In the genomic region with DNA sequence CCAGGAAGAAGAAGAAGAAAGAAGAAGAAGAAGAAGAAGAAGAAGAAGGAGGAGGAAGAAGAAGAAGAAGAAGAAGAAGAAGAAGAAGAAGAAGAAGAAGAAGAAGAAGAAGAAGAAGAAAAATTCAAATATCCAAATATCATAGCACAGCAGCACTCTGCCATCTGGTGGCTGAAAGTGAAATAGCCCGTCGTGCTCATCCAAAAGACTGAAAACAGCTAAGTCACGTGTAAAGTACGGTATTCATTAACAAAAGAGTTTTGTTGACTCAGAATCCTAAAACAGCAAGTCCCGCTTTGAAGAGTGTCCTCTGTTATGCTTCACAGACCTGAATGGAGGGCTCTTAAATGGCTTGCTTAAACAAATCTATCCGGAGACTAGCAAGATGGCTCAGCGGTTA, we compare ENCODE assay signal across 7 mouse cellular contexts.
A peak's percentile ranks its signal among the peaks of the same experiment; 100 is the strongest.
DNase-seq lines count a peak whose midpoint lies in the region; ATAC-seq and TF ChIP-seq lines count a peak whose summit lies in the region.

No protein-coding gene starts in this region.

- WGBS in embryonic facial prominence, embryonic 10.5 days: 17% methylated on average over 7 of the region's 7 CpGs
- WGBS in lung, embryonic 15.5 days: 14% methylated on average over 7 of the region's 7 CpGs

- DNase-seq in T-cell, adult 2 months (ENCODE audit: low spot score): peak; percentile 26
- DNase-seq in embryonic facial prominence, embryonic 10.5 days (ENCODE audit: low spot score): peak; percentile 62
- DNase-seq in heart, postnatal 4 days: peak; percentile 64
- peak; percentile 52 for DNase-seq in layer of hippocampus, adult 9-10 months (ENCODE audit: low spot score)
- DNase-seq in retina, postnatal 1 day: peak; percentile 62

- H3K4me3 ChIP-seq in E14TG2a.4 (replicated peaks; ENCODE audit: low read length): no peak overlapping the region
- peak overlapping the region; percentile 28; the same call in 1 of the 2 replicates for H3K4me3 ChIP-seq in embryonic facial prominence, embryonic 10.5 days
- peak overlapping the region; percentile 14; the same call in 1 of the 2 replicates for H3K4me3 ChIP-seq in lung, embryonic 15.5 days

- peaks cover 19% of the 10 kb centered on the region for H3K4me1 ChIP-seq in E14TG2a.4 (replicated peaks; ENCODE audit: low read depth, low read length)
- peaks cover 10% of the 10 kb centered on the region for H3K4me1 ChIP-seq in embryonic facial prominence, embryonic 10.5 days
- no peaks in the 10 kb centered on the region for H3K4me1 ChIP-seq in lung, embryonic 15.5 days

- no peaks in the 10 kb centered on the region for H3K9me3 ChIP-seq in E14TG2a.4 (ENCODE audit: low read length)
- H3K9me3 ChIP-seq in embryonic facial prominence, embryonic 10.5 days: no peaks in the 10 kb centered on the region
- H3K9me3 ChIP-seq in lung, embryonic 15.5 days: no peaks in the 10 kb centered on the region

- peak; percentile 87 for TF ChIP-seq CTCF in E14TG2a.4 (conservative IDR thresholded peaks at IDR 0.05; ENCODE audit: low read length)

- H3K27ac ChIP-seq in embryonic facial prominence, embryonic 10.5 days (replicated peaks): no peak overlapping the region
- H3K27ac ChIP-seq in lung, embryonic 15.5 days: no peak overlapping the region

- H3K9ac ChIP-seq in lung, embryonic 15.5 days: no peak overlapping the region

- no peaks in the 10 kb centered on the region for H3K27me3 ChIP-seq in E14TG2a.4 (ENCODE audit: insufficient read depth, low read length)
- no peaks in the 10 kb centered on the region for H3K27me3 ChIP-seq in embryonic facial prominence, embryonic 10.5 days (replicated peaks; ENCODE audit: low read depth, poor library complexity, severe bottlenecking)
- H3K27me3 ChIP-seq in lung, embryonic 15.5 days: no peaks in the 10 kb centered on the region

- H3K4me2 ChIP-seq in lung, embryonic 15.5 days: peak overlapping the region; percentile 33; the same call in 1 of the 2 replicates

- ATAC-seq in lung, embryonic 15.5 days (ENCODE audit: borderline replicate concordance, extremely low read depth, low FRiP score, low TSS enrichment): no peak

- H3K36me3 ChIP-seq in E14TG2a.4 (ENCODE audit: insufficient read depth, low read length): no peaks in the 10 kb centered on the region
- H3K36me3 ChIP-seq in embryonic facial prominence, embryonic 10.5 days (replicated peaks): no peaks in the 10 kb centered on the region
- no peaks in the 10 kb centered on the region for H3K36me3 ChIP-seq in lung, embryonic 15.5 days
